Mouse (Mus musculus) spleen, postnatal 10 days (tissue): ENCODE measurements around the gene Igflr1.
A peak's percentile ranks its signal among the peaks of the same experiment; 100 is the strongest.

ENCODE experiments used
- DNase-seq, 2 experiments: peaks; one replicate each; pipeline ENCODE4 v3.0.0; 2021 to 2022; ENCODE audit warnings: low spot score in 2 of 2

The Igflr1 gene

DNA sequence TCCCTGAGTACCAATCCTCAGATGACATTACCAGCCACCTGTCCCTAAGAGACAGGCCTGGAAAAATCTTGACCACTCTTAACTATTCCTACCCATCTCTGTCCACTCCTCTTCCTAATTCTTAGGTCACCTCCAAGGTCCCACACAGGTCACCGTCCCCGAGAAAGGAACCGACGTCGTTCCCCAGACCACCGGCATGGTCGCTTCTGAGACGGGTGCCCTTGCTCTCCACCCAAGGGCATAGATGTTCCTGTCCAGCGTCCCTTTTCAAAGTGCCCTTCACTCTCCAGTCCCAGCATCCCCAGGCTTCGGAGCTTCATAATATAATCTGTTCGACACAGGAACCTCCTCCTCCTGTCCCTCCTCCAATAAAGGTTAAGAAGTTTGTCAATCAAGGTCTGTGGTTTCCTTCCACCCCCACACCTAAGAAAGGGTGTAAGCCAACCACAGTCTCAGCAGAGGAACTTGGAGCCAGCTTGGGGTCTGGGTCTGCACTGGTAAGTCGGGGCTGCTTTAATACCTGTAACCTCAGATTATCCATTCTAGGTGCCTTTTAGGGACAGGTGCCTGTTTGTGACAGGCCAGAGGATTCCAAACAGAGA is at the start of gene Igflr1:
Igflr1 (plus strand) TSS at position 458 of the 602 bp plus-strand sequence.
- no peak for DNase-seq

- no peak for DNase-seq
Measured at GRCm38 (mm10) chr7:30518325-30518724, 46.9 kb upstream of the Igflr1 start.

GRCm38 (mm10) chr7:30520396-30520795 is 44.8 kb upstream of the Igflr1 start:
- DNase-seq: no peak

DNA sequence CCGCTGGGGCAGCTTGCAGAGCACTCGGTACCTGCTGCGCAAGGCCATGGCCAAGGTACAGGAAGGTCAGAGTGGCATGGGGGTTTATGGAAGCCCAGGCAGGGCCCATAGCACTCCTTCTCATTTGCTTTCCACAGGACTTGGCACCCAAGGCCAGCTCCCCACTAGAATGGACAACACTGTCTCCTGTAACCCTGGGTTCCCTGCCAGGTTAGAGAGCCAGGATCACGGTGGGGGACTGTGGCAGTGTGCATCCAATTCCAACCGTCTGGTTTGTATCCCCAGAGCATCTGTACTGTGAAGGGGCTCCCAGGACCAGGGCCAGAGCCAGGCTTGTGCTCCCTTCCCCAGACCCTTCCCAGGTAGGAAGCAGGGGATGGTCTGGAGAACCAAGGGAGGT is 44.4 kb upstream of the Igflr1 start:
- no peak for DNase-seq

DNA sequence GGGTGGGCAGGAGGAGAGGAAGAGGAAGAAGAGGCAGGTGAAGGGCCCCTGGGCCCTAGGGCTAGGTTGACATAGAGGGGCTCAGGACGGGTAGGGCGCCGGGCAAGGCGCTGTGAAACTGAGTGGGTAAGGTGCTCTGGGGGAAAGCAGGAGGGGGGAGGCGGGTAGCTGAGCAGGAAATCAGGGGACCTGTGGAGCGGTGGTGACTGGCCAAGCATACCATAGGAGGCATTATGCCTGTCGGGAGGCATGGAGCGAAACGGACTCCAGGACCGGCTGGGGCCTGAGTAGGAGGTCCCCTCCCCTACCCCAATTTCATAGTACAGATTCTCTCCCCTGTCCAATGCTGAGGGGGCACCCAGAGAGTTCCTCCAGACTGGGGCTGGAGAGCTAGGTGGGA is 42.4 kb upstream of the Igflr1 start:
- DNase-seq: no peak

- DNase-seq: no peak
Measured at GRCm38 (mm10) chr7:30524487-30524886, 40.7 kb upstream of the Igflr1 start.

DNA sequence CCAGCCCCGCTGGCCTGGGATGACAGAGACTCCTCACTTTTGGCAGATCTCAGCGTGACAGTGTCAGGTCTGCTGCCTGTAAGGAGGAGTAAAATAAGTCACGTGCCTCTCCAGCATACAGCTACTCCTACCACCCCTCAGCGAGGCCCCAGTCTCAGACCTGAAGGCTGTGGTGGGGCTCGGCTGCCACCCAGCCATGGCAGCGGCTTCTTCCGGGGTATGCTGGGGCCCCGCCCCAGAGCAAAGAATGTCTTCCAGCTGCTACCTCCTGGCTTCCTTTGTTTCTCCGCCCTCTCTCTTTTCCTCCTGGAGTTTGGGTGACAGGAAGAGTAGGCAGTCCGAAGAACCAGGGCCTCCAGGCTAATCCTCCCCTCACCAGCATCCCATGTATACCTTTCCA is 39.3 kb upstream of the Igflr1 start:
- DNase-seq: no peak

DNA sequence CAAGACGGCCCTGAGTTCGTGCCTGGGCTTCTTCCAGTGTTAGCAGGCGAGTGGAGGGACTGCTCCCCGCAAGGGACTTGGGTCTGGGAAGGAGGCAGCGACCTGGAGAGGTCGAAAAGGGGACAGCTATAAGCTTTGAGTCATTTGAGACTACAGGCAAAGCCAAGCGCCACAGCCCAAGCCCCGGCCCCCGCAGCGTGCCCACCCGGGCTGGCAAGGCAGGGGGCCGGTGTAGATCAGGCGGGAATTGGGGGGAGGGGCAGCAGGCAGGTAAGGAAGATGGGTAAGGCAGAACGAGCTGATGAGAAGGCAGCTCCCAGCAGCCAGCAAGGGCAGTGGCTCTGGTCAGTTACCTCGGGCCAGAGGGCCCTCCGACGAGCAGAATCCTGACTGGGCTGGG is 38.8 kb upstream of the Igflr1 start:
- no peak for DNase-seq

DNA sequence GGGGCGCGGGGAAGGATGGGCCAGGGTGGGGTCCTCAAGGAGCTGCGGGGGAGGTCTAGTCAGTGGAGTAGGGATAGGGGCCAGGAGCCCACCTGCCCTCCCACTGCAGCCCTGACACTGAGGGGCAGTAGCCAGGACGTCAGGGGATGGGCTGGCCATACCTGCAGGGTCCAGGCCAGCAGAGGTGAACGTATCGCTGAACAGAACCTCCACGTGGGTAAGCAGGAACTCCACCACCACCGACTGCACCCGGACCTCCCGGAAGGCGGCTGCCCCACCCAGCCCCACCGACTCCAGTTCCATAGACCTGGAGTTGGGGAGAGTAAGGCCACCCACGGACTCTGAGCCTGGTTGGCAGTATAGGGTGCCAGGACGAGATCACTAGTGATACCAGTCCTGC is 38.2 kb upstream of the Igflr1 start:
- no peak for DNase-seq

DNA sequence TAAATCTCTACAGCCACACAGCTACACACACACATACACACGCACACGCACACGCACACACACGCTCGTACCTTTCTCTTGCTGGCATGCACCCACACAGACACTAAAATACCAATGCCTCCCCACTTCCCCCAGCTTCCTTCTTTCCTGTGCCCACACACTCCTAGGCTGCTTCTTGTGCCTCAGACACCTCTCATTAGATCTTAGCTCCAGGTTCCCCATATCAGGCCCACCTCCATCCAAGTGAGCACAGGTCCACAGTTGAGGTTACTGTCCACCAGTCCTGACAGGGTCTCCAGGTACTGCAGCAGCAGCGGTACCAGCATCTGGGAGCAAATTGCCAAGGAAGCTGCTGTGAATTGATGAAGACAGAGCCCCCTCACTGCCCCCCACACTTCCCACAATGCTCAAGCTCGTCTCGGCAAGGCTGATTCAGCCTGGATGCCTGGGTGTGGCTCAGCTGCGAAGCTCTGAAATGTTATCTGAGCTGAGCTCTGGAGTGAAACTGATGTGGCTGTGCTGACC is 33.9 kb upstream of the Igflr1 start:
- DNase-seq: no peak

DNA sequence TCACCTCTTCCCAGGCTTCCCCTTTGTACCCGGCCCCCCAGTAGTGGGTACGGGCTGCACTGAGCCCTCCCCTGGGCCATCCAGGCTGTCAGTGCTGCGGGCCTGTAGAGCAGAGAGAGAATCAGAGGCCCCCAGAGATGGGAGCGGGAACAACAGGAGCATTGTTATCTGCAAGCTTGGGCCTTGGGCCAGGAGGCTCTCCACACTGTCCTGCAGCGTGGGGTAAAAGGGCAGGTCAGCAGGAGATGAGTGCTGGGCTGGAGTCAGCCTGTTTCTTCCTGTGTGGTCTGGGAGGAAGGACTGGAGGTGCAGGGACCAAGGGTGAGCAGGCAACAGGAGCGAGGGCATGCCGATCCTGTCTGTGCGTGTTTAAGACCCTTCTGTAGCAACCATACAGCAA is 32.3 kb upstream of the Igflr1 start:
- DNase-seq: no peak

GRCm38 (mm10) chr7:30533941-30534632 is 31.1 kb upstream of the Igflr1 start:
- peak in 1 of 2 experiments; percentile 38 for DNase-seq

GRCm38 (mm10) chr7:30534633-30535577 is 30.3 kb upstream of the Igflr1 start, which contains the start of gene Arhgap33:
Gene Arhgap33 (minus strand): TSS chr7:30535060.
- DNase-seq: peak; percentile 91 to 97

DNA sequence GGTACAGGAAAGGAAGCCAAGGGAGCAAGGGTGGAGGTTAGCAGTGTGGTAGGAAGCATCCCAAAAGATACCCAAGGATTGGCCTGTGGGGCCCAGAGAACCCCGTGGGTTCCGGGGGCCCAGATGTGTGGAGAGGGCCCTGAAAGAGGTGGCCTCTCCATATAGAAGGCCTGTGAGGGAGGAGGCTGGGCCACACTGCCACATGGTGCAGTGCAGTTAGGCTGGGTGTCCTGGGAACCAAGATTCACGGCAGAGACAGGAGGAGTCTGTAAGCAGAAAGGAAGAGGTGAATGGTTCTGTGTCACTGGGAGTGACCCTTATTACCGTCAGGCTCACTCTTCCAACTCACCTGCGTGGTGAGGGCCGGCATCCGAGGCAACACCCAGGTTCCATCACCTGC is 24.7 kb upstream of the Igflr1 start:
- DNase-seq: no peak

GRCm38 (mm10) chr7:30544327-30544726 is 20.9 kb upstream of the Igflr1 start:
- no peak for DNase-seq

DNA sequence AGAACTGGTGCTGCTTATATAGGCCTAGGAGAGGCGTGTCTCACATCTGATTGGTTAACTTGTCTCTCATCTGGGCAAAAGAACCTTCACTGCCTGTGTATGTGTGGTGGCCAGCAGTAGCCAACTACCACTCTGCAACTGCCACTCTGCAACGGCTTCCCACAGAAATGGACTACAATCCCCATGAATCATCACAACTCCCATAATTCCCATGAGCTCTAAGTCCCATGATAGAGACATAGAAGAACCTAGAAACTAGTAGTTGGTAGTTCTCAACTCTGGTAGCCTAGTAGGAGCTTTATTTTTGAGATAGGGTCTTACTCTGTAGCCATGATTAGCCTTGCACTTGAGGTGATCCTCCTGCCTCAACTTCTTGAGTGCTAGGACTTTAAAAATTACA is 15.3 kb upstream of the Igflr1 start:
- DNase-seq: no peak

DNA sequence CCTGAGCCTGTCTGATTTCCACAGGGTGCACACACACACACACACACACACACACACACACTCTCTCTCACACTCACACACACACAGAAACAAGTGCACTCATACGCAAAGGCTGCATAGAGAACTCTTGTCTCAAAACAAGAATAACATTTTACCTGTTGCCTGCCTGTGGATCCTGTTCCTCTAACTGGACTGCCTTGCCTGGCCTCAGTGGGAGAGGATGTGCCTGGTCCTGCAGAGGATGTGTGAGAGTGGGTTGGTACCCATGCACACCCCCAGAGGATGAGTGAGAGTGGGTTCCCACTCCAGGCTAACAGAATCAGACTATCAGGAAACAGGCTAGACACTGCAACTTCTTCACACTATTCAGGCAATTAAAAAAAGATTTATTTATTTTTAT is 14.6 kb upstream of the Igflr1 start:
- no peak for DNase-seq

DNA sequence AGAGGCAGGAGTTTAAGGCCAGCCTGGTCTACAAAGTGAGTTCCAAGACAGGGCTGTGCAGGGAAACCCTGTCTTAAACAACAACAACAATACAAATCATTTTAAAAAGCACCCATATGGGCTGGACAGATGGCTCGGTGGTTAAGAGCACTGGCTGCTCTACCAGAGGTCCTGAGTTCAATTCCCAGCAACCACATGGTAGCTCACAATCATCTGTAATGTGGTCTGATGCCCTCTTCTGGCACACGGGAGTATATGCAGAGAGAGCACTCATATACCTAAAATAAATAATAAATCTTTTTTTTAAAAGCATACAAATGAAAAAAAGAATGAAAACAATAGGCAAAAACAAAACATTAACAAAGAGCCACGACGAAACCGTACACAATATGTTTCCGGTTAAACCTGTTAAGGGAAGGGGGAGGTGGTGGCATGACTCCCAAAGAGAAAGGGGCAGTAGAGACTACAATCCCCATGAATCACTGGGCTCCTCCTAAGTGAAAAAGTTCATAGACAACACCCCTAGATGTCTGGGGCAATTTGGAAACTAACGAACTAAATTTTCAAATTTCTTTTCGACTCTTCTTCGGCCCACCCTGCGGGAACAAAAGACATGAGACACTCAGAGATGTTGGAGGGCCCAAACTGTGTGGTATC is 13.7 kb upstream of the Igflr1 start:
- DNase-seq: no peak

- peak; percentile 97 to 98 for DNase-seq
Measured at GRCm38 (mm10) chr7:30552102-30553020, 12.9 kb upstream of the Igflr1 start, which contains the start of the genes Hspb6 and Proser3. Gene Hspb6 (plus strand): TSS chr7:30552178. Gene Proser3 (minus strand): TSS chr7:30552299.

- DNase-seq: peak; percentile 62 to 66
Measured at GRCm38 (mm10) chr7:30553021-30553589, 12.1 kb upstream of the Igflr1 start.
